Mouse (Mus musculus) right cerebral cortex, postnatal 36 days (tissue): ENCODE data around the gene Dio1.

ENCODE experiments used
- DNase-seq, 2 experiments: peaks; one replicate each; pipeline ENCODE4 v3.0.0; 2022; ENCODE audit warnings: low spot score in 2 of 2, mixed read lengths in 1 of 2

Dio1 gene

GRCm38 (mm10) chr4:107306966-107307365 lies at the start of gene Dio1:
TSS of gene Dio1 (minus strand) at chr4:107307169.
- DNase-seq: no peak

DNA sequence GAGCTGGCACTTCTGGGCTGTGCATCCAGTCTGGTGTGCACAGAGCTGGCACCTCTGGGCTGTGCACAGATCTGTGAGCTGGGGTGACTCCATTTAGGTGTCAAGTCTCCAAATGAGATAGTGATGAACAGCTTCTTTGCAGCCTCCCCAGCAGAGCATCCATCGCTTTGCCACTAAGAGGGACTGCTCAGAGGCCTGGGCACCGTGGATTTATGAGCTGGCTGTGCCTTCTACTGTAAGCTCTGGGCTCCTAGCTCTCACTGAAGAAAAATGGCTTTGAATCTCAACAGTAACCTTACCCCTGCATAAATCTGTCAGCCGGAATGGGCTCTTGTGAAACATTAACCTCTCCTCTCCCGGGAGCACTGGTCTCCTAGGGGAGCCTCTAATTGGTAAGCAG lies 47.6 kb upstream of the Dio1 start:
- no peak for DNase-seq

- DNase-seq: no peak
Observed at GRCm38 (mm10) chr4:107354126-107354525, 47.2 kb upstream of the Dio1 start.

GRCm38 (mm10) chr4:107353612-107354011 lies 46.6 kb upstream of the Dio1 start:
- no peak for DNase-seq

DNA sequence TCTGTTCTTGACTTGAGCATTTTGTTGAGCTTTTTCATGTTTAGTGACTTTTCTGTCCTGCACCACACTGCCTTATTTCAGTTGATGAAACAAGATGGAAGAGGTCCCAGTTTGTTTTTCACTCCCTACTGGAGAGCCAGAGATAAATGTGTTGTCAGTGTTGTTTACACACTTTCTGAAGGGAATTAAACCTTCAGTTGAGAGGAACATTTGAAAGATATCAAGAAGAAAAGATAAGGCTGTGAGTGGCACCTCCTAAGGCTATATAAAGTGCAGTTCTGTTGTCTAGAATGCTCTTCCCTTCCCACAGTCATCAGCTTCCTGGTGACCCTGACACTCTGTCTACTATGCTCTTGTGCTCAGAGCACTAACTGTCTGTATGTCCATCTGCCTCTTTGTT lies 44.4 kb upstream of the Dio1 start:
- no peak for DNase-seq

DNA sequence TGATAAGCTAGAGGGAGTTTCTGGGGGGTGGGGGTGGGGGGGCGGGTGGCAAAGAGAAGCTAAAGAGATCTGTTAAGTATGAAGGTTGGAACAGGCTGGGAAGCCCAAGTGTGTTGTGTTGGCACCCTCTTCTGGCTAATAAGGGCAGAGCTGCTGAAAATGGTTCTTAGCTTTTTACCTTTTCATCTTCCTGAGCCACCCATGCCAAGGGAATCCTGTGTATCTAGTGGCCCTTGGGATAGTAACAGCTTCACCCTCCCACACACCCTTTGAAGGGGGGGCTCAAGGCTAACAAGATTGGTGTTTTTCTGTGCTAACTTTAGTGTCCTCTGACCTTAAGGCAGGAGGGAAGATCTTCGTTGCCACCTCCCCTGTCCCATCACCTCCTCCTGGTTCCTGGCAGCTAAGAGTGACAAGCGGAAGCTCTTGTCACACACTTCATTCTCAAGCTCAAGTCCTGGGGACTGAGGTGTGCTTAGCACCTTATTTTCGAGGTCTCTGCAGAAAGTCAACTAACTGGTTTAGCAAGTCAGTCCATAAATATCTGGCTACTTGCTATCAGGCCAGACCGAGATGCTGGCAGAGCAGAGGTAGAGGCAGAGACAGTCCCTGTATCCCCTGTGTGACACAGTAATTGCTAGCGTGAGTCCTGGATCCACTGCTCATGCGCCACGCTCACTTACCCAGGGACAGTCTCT lies 42.5 kb upstream of the Dio1 start:
- DNase-seq: no peak

DNA sequence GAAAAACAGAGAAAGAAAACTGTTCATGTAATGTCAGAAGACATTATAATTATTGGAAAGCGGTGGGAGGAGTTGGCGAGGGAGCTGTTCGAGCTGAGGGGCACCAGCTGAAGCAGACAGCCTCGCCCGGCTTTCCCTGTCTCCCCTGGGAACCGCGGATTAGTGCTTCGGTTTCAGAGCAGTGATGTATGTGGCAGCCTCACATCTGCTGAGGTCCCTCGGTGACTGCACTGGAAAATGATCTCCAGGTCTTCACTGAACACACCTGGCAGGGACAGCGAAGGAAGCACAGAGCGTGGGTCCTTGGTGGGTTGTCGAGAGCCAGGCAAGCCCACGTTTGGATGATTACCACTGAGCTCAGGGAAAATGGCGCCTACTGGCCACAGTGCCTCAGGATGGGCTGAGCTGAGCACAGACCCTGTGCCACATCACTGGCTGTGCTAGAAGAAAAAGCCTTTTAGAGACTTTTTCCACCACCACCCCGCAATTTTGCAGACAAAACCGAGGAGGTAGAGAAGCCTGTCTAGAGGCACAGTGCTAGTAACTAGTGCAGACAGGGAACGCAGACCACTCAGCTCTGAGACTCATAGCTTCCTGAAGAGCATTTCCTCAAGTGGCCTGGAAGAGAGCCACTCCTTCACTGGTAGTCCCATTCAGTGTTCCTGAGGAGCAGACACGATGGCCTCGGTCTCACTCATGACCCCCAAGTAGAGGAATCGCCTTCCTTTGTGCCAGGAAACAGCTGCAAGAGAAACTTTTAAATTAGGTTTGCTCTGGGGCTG lies 41.8 kb upstream of the Dio1 start:
- no peak for DNase-seq

- no peak for DNase-seq
Observed at GRCm38 (mm10) chr4:107347221-107347620, 40.3 kb upstream of the Dio1 start.

DNA sequence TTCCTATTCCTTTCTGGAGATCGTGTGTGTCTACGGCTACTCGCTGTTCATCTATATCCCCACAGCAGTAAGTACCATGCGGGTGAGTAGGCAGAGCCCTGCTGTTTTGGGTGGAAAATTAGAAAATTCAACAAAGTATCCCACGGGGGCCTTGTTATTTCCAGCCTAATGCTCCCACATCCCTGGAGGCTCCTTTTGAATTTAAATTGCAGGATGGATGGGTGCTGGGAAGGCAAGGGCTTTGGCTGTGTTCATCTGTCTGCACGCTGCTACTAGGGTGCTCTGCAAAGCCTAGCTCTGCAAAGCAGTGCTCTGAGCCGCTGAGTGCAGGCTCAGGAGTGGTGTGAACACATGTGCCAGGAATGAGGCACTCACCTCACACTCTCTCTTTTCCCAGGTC lies 37.6 kb upstream of the Dio1 start:
- DNase-seq: peak in 1 of 2 experiments; percentile 44

GRCm38 (mm10) chr4:107341354-107341753 lies 34.4 kb upstream of the Dio1 start:
- DNase-seq: no peak

- no peak for DNase-seq
Observed at GRCm38 (mm10) chr4:107337455-107337854, 30.5 kb upstream of the Dio1 start.

- DNase-seq: no peak
Observed at GRCm38 (mm10) chr4:107336356-107336755, 29.4 kb upstream of the Dio1 start.

GRCm38 (mm10) chr4:107333514-107333913 lies 26.5 kb upstream of the Dio1 start:
- no peak for DNase-seq

GRCm38 (mm10) chr4:107328530-107328929 lies 21.6 kb upstream of the Dio1 start:
- no peak for DNase-seq

- DNase-seq: no peak
Observed at GRCm38 (mm10) chr4:107323113-107323512, 16.1 kb upstream of the Dio1 start.

GRCm38 (mm10) chr4:107321041-107321440 lies 14.1 kb upstream of the Dio1 start:
- DNase-seq: no peak

GRCm38 (mm10) chr4:107318646-107319045 lies 11.7 kb upstream of the Dio1 start:
- DNase-seq: no peak

- no peak for DNase-seq
Observed at GRCm38 (mm10) chr4:107314479-107314805, 7.5 kb upstream of the Dio1 start.

- DNase-seq: peak; percentile 85
Observed at GRCm38 (mm10) chr4:107313690-107314478, 6.9 kb upstream of the Dio1 start, which contains the start of gene Yipf1. TSS of gene Yipf1 (plus strand) at chr4:107314363.

DNA sequence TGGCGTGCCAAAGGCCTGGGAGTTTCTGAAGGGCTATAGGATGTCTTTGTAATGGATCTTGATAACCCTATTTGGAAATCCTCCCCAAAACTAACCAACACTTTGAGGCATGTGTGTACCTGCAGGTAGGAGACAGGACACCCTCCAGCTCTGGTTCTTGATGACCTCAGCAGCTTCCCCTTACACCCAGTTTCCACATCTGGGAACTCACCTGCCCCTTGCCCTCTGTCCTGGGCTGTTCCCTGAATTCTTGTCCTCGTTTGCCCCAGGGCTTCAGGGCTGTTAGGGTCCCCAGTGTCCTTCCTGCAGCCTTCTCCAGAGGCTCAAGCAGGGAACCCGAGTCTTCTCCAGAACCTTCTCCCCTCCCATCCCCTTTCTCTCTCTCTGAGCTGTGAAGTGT lies 3.4 kb downstream of the Dio1 start:
- DNase-seq: no peak

GRCm38 (mm10) chr4:107302832-107303231 lies 4.1 kb downstream of the Dio1 start:
- no peak for DNase-seq

- no peak for DNase-seq
Observed at GRCm38 (mm10) chr4:107302221-107302620, 4.7 kb downstream of the Dio1 start.
